Mouse (Mus musculus) kidney, embryonic 14.5 days (tissue): ENCODE measurements at regions not wholly inside any gene's neighbourhood (a gene's known extent, or its start where the extent isn't known, plus 50 kb on each side); places are given as distances from the start of the nearest gene placed in this dataset.

ENCODE experiments used
- ATAC-seq: fragments of 200-750 bp; cut with Nextera tagmentation; 2 replicates; pipeline ENCODE4 v1.8.0; 2017; ENCODE audit warnings: moderate number of reproducible peaks, mild to moderate bottlenecking, moderate TSS enrichment, moderate library complexity; ENCODE audit not compliant: low FRiP score, low TSS enrichment
- H3K27ac ChIP-seq: fragments of 300-500 bp; sonication (generic); 2 replicates; pipeline ENCODE4 v1.5.1; 2014; ENCODE audit warnings: low read depth, mild to moderate bottlenecking, low read length, moderate library complexity, mixed read lengths
- H3K27me3 ChIP-seq: fragments of 300-500 bp; sonication (generic); 2 replicates; pipeline ENCODE4 v1.6.1; 2014; ENCODE audit warnings: mild to moderate bottlenecking, low read length; ENCODE audit not compliant: control insufficient read depth, insufficient read depth
- H3K36me3 ChIP-seq: fragments of 300-500 bp; sonication (generic); 2 replicates; pipeline ENCODE4 v1.6.1; 2014; ENCODE audit warnings: low read length, mixed read lengths; ENCODE audit not compliant: control insufficient read depth, insufficient read depth
- H3K4me1 ChIP-seq: fragments of 300-500 bp; sonication (generic); 2 replicates; pipeline ENCODE4 v1.6.1; 2014; ENCODE audit warnings: low read length, mixed read lengths; ENCODE audit not compliant: control insufficient read depth, insufficient read depth
- H3K4me2 ChIP-seq: fragments of 300-500 bp; sonication (generic); replicated peaks from 2 replicates; pipeline ENCODE4 v1.6.1; 2014; ENCODE audit warnings: low read depth, mild to moderate bottlenecking, low read length
- H3K4me3 ChIP-seq: fragments of 300-500 bp; sonication (generic); 2 replicates; pipeline ENCODE4 v1.5.1; 2014; ENCODE audit warnings: mild to moderate bottlenecking, low read length
- H3K9ac ChIP-seq: fragments of 300-500 bp; sonication (generic); 2 replicates; pipeline ENCODE4 v1.6.1; 2014; ENCODE audit warnings: low read depth, mild to moderate bottlenecking, low read length, moderate library complexity
- H3K9me3 ChIP-seq: fragments of 300-500 bp; sonication (generic); 2 replicates; pipeline ENCODE4 v1.6.1; 2016; ENCODE audit warnings: low read length; ENCODE audit not compliant: control insufficient read depth
- WGBS: fragments of 180-500 bp; shearing (Covaris S2); extraction: QIAGEN DNeasy Blood & Tissue Kit; methylation state at CpG from one replicate; pipeline ENCODE4 v1.1.7; 2014; 5-methylcytosine and 5-hydroxymethylcytosine counted together

DNA sequence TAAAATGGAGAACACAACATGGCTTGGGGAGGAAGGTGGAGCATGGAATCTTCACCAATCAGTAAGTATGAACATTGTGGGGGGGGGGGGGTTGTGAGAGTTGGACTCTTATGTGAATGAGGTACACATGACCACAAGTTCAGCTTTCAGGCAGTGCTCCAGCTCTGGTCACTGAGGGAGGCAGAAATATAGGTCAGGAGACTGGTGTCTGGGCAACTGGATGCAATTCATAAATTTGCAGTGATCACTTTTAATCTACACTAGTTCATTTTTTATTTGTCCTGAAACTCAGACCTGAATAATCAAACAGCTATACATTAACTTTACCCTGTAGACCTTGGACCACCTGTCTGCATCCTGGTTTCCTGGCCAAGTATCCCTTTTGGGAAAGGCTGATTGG, 715.4 kb upstream of the Nr3c2 start:
- H3K4me1 ChIP-seq, result no peaks in the 10 kb centered on the region
- no peaks in the 10 kb centered on the region for H3K9me3 ChIP-seq
- H3K4me3 ChIP-seq, result no peak overlapping the region
- no peaks in the 10 kb centered on the region for H3K36me3 ChIP-seq
- H3K9ac ChIP-seq, result no peak overlapping the region
- H3K4me2 ChIP-seq, result no peak overlapping the region
- H3K27me3 ChIP-seq, result no peaks in the 10 kb centered on the region
- no peak overlapping the region for H3K27ac ChIP-seq
- ATAC-seq, result no peak

DNA sequence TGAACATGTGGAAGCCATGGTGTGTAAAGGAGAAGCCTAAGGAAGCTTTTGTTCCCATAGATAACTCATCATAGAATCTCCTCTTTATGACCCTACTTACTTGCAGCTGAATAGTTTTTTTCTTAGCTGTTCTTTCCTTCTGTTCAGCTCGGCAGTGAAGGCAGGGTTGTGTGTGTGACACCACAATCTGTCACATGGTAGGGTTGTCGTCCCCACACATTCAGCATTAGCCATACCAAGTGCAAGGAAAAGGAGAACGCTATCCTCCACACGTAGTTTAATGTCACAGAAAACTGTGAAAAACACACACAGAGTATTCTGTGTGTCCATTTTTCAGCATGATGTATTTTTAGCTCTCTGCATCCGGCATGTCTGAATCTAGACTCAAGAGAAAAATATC, 711.9 kb upstream of the Nr3c2 start:
- Histone ChIP-seq H3K4me3 (no peak overlapping the region), H3K9me3 (no peaks in the 10 kb centered on the region), H3K4me2 (no peak overlapping the region), H3K27me3 (no peaks in the 10 kb centered on the region), H3K36me3 (no peaks in the 10 kb centered on the region), H3K9ac (no peak overlapping the region), H3K4me1 (no peaks in the 10 kb centered on the region), H3K27ac (no peak overlapping the region)
- 79% methylated on average over 5 of the region's 5 CpGs for WGBS
- no peak for ATAC-seq

DNA sequence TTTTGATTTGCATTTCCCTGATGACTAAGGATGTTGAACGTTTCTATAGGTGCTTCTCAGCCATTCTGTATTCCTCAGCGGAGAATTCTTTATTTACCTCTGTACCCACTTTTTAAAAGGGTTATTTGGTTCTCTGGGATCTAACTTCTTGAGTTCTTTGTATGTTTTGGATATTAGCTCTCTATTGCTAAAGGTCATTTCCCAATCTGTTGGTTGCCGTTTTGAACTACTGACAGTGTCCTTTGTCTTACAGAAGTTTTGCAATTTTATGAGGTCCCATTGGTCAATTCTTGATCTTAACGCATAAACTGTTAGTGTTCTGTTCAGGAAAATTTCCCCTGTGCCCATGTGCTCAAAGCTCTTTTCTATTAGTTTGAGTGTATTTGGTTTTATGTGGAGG, 687.4 kb upstream of the Nr3c2 start:
- H3K9ac ChIP-seq, result no peak overlapping the region
- no peaks in the 10 kb centered on the region for H3K4me1 ChIP-seq
- H3K4me2 ChIP-seq, result no peak overlapping the region
- H3K27ac ChIP-seq, result no peak overlapping the region
- H3K9me3 ChIP-seq, result no peaks in the 10 kb centered on the region
- no peak for ATAC-seq
- H3K36me3 ChIP-seq, result no peaks in the 10 kb centered on the region
- H3K27me3 ChIP-seq, result no peaks in the 10 kb centered on the region
- WGBS, result 87% methylated on average over 4 of the region's 4 CpGs
- H3K4me3 ChIP-seq, result no peak overlapping the region

DNA sequence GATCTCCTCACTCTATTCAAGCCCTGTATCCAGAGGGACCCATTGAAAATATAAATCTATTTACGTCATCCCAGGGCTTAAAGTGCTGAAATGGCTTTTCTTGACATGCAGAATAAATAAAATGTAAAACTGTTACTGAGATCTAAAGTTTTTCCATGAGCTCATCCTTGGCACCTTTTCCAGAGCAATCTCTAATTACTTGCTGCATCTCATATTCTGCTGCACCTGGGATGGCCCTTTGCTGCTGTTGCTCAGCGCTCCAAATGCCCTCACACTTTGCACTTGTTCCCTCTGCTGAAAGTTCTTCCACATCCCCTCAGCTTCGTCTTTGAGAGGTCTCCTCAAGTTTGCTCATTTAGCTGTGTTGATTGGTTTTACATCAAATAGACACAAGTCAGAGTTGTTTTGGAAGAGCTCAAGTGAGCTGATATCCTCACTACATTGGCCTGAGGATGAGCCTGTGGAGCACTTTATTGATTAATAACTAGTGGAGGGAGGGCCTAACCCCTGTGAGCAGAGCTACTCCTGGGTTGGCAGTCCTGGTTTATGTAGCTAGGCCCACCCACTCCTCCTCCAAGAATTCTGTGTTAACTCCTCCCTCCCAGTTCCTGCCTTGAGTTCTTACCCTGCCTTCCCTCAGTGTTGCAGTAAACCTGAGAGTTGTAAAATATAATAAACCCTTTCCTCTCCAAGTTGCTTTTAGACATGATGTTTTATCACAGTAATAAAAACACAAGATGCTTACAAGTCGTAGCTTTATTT, 681.2 kb upstream of the Nr3c2 start:
- 59% methylated on average over 4 of the region's 4 CpGs for WGBS
- ATAC-seq, result no peak

GRCm38 (mm10) chr8:76230847-76231246, 668.4 kb upstream of the Nr3c2 start:
- no peak overlapping the region for H3K27ac ChIP-seq
- H3K27me3 ChIP-seq, result no peaks in the 10 kb centered on the region
- no peaks in the 10 kb centered on the region for H3K4me1 ChIP-seq
- no peak overlapping the region for H3K4me3 ChIP-seq
- H3K36me3 ChIP-seq, result no peaks in the 10 kb centered on the region
- H3K9me3 ChIP-seq, result no peaks in the 10 kb centered on the region
- no peak overlapping the region for H3K9ac ChIP-seq
- 42% methylated on average over 1 of the region's 1 CpGs for WGBS
- H3K4me2 ChIP-seq, result no peak overlapping the region
- no peak for ATAC-seq

More for the DNA sequence above, 681.2 kb upstream of the Nr3c2 start:
- H3K27ac ChIP-seq, result no peak overlapping the region
- no peaks in the 10 kb centered on the region for H3K9me3 ChIP-seq
- H3K9ac ChIP-seq, result no peak overlapping the region
- H3K36me3 ChIP-seq, result no peaks in the 10 kb centered on the region
- H3K4me1 ChIP-seq, result no peaks in the 10 kb centered on the region
- no peak overlapping the region for H3K4me2 ChIP-seq
- no peaks in the 10 kb centered on the region for H3K27me3 ChIP-seq
- no peak overlapping the region for H3K4me3 ChIP-seq

DNA sequence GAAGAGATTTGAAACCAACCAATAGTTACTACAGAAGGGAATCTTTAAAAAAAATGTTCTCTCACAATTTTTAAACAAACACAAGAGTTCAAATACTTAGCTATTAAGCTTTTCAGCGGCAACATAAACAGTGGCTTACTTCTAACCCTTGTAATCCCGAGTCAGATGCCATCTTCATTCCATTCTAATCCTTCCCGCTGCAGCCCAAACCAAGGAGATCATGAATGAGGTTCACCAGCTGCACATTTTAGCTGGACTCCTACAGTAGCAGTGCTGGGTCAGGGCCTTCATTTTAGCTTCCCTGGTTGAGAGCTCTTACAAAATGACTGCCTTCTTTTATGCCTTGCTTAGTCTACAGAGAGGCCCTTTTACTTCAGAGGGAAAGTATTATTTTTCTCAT, 650.0 kb upstream of the Nr3c2 start:
- Histone ChIP-seq H3K9me3 (no peaks in the 10 kb centered on the region), H3K27me3 (no peaks in the 10 kb centered on the region), H3K27ac (no peak overlapping the region), H3K36me3 (no peaks in the 10 kb centered on the region), H3K4me1 (no peaks in the 10 kb centered on the region), H3K4me3 (no peak overlapping the region), H3K9ac (no peak overlapping the region), H3K4me2 (no peak overlapping the region)
- 84% methylated on average over 3 of the region's 3 CpGs for WGBS
- no peak for ATAC-seq

DNA sequence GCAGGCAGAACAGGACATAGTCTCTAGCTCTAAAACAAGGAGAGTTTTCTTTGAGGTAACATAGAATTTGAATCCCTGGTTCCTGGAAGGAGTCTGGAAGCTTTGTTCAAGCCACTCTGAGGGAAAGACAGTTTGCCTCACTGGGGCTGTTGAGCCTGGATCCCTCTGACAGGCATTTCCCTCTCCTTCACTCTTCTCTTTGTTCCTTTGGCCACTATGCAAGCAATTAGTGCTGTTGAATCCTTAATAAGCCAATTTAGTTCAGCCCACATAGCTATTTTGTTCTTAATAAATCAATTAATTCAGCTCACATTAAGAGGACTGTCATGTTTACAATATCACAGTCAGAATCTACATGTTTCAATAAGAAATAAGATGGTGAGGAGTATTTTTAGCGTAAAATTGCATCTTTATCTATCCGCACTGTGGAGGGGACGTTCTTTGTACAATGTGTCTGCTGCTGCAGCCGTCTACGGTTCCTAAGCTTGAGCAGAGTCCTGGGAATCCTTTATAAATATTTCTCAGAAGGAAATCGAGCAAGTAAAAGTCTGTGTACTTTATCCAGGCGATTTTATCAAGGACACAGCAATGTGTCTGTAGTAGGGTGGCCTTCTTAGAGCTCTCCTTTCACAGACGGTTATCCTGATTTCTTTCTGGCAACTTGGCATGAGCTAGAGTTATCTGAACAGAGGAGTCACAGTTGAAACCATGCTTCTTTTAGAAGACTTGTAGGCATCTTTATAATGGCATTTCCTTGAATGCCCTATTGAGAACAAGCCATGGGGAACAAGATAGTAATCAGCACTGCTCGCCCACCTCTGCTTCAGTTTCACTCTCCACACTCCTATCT, 646.9 kb upstream of the Nr3c2 start:
- Histone ChIP-seq H3K9me3 (no peaks in the 10 kb centered on the region), H3K4me2 (no peak overlapping the region), H3K36me3 (no peaks in the 10 kb centered on the region), H3K9ac (no peak overlapping the region), H3K27ac (no peak overlapping the region), H3K4me1 (no peaks in the 10 kb centered on the region), H3K4me3 (no peak overlapping the region), H3K27me3 (no peaks in the 10 kb centered on the region)
- 82% methylated on average over 9 of the region's 9 CpGs for WGBS
- no peak for ATAC-seq
